Mouse (Mus musculus) urinary bladder, postnatal 14 days (tissue): ENCODE measurements around the gene Xxylt1.

Source experiments
- DNase-seq: peaks from one replicate; pipeline ENCODE4 v3.0.0; 2021; ENCODE audit warnings: low spot score

The Xxylt1 gene

DNA sequence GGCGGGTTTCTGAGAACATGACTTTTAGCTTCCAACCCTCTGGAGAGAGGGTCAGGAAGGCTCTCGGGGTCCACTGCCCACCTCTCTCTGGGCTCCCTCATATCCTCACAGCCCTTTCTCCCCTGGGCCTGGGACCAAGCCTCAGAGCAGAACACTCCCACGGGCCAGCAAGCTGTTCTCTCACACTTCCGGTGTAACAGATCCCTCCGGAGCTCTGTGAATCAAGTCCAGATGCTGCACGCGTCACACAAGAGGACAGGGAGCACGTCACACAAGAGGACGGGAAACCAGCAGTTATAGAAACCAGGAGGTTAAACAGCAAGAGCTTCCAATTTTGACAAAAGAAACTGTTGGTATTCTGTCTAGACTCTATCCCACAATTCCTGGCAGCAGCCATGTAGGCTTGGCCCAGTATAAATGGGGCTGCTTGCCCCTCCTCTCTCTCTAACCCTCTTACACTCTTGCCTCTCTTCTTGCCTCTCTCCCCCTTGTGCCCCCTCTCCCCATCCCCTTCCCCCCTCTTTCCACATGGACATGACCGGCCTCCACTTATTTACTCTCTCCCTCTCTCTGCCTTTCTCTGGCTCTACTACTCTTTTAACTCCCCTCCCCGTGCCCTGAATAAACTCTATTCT, 19.9 kb downstream of the Xxylt1 start:
- no peak for DNase-seq

DNA sequence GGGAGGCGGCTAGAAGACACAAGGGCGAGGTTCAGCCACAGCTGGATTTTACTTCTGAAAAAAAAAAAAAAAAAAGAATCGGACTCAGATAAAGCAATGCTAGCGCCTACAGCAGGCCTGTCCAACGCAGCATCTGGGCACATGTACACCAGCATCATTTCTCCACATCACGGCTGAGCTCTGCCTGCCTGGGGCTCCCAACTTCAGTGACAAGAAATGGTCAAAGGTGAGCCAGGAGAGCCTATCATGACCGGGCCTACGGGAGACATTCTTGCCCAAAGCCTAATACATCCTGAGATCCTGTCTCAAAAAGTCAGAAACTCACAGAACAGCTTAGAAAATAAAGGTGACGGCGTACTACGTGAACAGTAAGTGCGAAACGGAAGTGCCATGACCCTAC, 20.5 kb downstream of the Xxylt1 start:
- DNase-seq: no peak

DNA sequence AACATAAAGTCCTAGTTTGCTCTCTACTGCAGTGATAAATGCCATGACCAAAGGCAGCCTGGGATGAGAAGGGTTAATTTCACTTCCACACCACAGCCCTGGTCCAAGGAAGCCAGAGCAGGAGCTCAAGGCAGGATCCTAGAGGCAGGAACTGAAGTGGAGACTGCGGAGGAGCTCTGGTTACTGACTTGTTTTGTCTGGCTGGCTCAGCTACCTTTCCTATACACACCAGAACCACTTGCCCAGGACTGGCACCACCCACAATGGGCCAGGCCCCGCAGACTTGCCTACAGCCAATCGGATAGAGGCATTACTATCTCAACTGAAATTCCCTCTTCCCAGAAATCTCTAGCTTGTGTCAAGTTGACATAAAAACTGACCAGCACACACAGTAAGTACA, 21.0 kb downstream of the Xxylt1 start:
- no peak for DNase-seq

DNA sequence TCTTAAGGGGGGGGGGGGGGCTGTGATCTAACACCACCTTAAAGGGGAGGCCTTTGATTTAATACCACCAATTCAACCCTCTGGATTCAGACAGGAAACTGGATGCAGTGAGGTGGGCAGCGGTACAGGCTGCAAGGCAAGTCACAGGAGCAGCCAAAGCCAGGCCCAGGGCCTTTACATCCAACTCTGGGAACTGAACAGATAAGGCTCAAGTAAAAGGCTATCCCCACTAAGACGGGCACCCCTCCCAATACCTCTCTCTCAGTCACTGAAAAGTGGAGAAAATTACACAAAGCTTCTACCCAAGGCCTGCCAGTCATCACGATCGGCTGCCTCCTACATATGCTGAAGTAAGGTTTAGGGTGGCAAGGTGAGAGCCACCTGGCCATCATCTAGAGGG, 21.5 kb downstream of the Xxylt1 start:
- no peak for DNase-seq

GRCm38 (mm10) chr16:31052812-31053211, 28.4 kb downstream of the Xxylt1 start:
- no peak for DNase-seq

DNA sequence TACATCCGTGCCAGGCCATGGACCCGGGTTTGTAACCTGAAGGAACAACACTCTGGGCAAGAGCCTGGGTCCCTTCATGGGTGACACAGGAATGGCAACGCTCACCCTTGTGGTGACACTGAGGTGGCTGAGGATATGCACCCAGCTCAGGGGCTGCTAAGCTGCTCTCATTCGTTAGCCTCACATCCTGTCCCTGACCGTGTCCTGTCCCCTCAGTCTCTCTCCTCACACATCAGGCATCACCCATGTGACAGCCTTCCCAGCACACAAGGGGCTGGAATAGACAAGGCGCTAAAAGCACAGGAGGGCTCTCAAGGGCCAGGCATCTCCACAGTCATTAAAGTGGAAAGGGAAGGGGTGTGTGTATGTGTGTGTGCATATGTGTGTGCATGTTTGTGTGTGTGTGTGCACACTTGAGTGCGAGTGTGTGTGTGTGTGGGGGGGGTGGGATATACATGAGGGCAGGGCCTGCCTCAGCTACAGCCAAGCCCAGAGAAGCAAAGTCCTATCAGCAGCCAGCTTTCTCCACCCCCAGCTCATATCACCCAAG, 29.0 kb downstream of the Xxylt1 start:
- DNase-seq: no peak

DNA sequence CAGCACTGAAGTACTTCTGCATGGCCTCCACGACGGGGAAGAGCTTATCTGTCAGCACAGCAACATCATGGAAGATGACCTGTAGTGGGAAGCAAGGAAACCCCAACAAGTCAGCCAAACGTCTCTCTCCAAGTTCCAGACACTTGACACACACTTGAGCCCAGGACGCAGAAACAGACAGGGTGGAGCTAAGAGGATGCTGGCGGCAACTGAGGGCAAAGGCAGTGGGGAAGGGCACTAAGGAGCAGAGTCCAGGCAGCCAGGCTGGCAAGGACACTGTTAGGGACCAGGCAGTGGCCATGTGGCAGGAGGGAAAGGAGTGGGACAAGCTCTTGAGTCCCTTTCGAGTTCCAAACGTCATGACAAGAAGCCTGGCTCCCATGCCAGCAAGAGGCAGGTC, 30.5 kb downstream of the Xxylt1 start:
- no peak for DNase-seq

DNA sequence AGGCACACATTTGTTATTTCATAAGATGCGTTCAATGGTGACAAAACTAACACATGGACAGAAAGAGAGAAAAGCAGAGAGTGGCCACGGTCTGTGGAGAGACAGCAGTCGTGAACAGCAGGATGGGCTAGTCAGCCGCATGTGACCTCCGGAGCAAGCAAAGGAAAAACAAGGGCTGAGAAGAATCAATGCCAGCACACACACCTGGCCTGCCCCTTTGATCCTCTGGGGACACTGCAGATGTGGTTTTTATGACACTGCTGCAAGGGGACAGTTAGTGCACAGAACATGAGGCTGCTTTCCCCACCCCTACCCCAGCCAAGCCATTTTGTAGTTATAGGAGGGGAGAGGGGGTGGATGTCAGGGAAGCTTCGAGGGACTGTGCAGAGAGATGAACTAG, 33.0 kb downstream of the Xxylt1 start:
- DNase-seq: no peak

GRCm38 (mm10) chr16:31047186-31047898, 33.9 kb downstream of the Xxylt1 start:
- DNase-seq: no peak

- no peak for DNase-seq
Observed at GRCm38 (mm10) chr16:31046217-31046659, 35.0 kb downstream of the Xxylt1 start.

DNA sequence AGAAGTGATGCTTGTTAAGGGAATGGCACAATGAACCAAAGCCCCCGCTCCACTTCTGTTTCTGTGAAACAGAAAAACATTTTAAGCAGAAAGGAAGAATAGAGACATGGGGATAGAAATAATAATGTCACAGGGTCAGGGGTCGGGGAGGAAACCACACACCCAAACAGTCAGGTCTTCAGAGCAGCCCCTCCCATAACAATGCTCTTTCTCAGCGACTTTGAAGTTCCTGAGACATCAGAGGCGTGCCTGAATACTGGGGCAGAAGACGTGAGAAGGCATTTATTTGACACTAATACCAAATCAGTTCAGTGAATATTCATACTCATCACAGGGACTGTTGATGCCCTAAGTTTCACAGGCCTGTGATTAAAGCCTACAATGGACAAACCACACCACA, 36.0 kb downstream of the Xxylt1 start:
- DNase-seq: no peak

- no peak for DNase-seq
Observed at GRCm38 (mm10) chr16:31043136-31043535, 38.1 kb downstream of the Xxylt1 start.

DNA sequence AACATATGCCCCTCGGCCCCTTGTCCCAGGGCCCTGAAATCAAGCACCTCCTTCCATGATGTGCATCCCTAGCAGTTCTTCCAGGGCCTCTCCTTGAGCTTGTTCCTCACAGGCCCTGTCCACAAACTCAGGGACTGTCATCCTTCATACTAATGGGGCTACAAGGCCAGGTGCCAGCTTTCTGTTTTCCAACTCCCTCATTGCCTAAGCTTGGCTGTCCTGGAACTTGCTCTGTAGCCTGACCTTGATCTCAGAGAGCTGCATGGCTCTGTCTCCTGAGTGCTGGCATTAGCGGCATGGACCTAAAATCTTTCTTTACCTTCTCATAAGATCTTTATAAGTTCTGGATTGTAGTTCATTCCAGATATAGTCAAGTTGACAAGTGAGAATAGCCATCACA, 39.7 kb downstream of the Xxylt1 start:
- DNase-seq: no peak

- DNase-seq: no peak
Observed at GRCm38 (mm10) chr16:31039803-31040459, 41.3 kb downstream of the Xxylt1 start.

DNA sequence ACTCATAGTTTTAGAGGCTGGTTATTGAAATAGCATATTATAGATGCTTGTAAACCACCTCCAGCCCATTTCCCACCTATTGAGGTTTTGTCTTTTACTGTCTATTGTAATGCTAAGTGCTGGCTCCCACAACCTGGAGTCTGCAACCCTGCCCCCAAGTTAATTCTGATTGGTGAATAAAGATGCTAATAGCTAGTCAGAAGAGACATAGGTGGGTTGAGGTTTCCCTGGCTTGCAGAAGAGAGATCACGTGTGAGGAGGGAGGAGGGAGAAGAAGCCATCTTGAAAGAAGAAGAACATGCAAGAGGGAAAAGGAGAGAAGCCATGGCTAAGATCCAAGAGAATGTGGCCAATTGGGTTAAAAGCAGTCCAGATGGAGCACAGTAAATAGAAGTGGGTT, 43.8 kb downstream of the Xxylt1 start:
- no peak for DNase-seq

- no peak for DNase-seq
Observed at GRCm38 (mm10) chr16:31035651-31036245, 45.5 kb downstream of the Xxylt1 start.

DNA sequence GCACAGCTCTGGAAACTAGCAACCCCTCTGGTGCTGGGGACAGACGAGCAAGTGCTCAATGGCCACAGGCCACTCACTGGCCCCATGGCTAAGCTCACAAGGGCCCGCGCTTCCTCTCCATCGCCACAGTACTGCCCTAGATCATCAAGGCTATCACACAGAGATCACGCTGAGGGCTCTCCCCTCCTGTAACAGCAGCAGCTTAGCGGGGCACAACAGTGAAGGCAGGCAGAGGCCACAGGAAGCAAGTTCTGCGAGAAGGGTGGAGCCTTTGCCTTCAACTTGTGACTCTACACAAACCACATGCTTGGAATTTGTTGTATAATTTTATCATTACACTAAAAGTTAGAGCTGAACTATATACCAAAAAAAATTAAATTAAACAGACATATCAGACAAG, 46.0 kb downstream of the Xxylt1 start:
- DNase-seq: no peak

DNA sequence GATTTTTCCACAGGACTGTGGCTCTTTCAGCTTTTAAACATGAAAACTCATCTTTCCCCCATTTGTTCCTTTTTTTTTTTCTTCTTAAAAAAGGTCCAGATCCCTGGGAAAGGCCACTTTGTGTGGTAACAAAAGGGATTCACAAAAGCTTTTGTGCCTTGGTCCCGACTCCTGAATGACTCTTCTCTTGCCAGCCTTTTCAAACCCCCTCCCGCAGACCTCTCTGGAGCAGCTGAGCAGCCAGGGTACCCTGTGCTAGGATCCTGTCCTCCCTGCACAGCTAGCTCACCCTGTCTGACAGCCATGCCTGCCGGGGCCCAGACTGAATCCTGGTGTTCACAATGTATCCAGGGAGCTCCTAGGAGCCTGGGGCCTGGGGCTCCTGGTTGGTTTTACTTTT, 47.2 kb downstream of the Xxylt1 start:
- DNase-seq: no peak

DNA sequence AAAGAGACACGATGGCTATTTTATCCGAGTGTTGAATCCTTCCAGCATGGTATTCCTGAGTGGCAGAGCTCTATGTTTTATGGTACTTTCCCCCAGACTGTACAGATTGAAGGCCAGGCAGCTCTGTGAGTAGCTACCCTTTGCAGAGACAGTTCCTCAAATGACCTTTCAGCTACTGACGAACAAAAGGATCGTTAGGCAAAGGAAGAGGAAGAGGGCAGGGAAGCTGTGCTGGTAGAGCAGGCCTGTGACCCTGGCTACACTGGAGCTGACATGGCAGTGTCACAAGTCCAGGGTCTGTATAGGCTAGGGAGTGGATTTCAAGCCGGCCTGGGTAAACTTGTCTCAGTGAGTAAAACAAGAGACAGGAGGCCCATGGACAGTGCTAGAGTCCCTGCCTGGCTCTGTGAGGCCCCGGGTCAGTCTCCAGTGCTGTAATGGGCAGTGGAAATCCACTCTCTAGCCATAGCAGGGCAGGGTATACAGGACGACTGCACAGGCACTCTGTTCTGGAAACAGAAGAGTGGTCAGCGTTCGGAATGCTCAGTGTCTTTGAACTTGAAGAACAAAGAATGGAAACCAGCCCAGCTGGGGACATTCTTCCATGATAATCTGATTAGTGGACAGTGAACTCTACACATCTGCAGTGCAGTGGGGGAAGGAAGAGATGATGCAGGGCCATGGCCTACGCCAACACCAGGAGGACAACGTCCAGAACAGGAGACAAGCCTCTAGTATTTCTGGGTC, 51.3 kb downstream of the Xxylt1 start:
- DNase-seq: no peak

DNA sequence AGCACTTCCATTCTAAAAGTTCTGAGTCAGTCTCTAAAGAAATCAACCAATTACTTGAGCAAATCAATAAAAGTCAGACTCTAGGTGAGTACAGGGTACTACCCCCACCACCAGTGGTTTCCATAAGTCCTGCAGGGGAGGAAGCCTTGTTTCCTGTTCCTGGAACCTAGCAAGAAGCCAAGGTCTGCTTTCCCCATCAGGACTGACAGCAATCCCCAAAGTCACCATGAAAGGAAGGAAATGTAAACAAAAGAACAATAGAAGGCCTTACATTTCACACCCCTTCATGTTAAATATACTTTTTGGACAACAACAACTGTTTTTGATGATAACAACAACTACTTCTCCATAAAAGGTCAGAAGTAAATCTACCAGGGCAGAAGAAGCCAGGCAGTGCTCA, 53.6 kb downstream of the Xxylt1 start:
- no peak for DNase-seq

DNA sequence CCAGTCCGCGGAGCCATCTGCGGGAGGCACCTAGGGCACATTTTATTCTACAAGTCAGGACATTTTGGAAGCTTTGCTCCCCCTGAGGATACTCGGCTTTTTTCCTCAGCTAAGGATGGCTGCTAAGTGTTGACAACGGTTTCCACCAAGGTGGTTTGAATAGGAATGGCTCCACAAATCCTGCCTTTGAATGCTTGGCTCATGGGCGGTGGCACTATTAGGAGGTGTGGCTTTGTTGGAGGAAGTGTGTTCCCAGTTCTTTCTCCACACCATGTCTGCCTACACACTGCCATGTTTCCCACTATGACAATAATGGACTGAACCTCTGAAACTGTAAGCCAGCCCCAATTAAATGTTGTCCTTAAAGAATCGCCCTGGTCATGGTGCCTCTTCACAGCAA, 55.7 kb downstream of the Xxylt1 start:
- no peak for DNase-seq

- DNase-seq: no peak
Observed at GRCm38 (mm10) chr16:31024997-31025396, 56.2 kb downstream of the Xxylt1 start.
